Mouse (Mus musculus): ENCODE measurements around the gene Ppfia4. TPM values are rescaled to one million over a fixed set of nuclear protein-coding genes. Genes with fewer than 3 reads are reported as not detected.
"Not testable (repeated sequence)": the region's sequence is repeated elsewhere in the genome, so short reads cannot be mapped to it uniquely, and the experiment has no call there.

The Ppfia4 gene
- polyA plus RNA-seq, 1 experiment = 8.6 TPM

DNA sequence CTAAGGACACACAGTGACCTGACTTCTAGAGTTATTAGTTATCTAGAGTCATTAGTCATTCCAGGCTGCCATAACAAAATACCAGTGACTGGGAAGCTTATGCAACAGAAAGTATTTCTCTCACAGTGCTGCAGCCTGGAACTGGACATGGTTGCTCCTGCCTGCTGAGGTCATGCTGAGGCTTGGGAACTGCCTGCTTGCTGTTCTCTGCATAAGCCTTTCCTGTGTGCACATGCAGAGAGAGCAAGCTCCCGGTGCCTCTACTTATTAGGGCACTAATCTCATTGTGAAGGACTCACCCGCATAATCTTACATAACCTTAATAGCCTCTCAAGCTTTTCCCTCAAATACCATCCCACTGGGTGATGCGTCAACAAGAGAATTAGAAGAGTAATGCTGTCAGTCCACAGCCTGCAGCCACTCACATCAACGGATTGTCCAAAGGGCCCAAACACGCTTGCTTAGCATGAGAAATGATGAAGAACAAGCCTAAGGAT lies 59.9 kb downstream of the Ppfia4 start:
- no peak for DNase-seq (ENCODE audit: low spot score)

DNA sequence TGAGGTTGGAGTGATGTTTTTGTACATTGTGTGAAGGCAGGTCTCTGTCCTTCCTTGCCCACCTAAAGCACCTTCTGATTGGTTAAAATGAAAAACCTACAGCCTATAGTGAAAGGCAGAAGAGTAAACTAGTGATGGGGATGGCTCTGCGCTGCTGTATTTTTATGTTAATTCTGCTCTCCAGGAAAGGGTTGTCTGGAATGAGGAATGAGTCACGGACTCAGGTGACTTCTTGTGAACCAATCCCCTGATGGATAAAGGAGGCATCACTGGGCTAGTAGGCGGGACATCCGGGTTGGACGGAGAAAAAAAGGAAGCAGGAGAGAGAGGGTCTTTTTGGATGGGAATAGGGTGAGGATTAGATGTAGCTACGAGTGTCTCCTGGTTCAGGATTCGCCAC lies 62.7 kb downstream of the Ppfia4 start:
- no peak for DNase-seq (ENCODE audit: low spot score)

DNA sequence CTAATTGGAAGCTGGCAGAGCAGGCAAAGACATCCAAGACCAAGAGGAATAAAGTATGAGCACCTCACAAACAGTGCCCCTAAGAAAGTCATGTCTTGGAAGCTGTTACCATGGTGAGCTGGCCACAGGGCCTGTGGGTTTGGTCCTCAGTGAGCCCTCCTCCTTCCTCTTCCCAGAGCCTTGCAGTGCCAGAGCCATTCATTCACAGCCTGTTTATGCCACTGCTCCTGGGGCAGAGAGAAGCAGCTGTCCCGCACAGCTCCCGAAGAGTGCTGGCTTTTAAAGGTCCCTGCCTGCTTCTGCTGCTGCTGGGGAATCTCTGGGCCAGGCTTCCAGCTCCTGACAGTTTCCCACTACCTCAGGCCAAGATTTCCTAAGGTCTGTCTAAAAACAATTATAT lies 66.9 kb downstream of the Ppfia4 start:
- DNase-seq (ENCODE audit: low spot score) = no peak

DNA sequence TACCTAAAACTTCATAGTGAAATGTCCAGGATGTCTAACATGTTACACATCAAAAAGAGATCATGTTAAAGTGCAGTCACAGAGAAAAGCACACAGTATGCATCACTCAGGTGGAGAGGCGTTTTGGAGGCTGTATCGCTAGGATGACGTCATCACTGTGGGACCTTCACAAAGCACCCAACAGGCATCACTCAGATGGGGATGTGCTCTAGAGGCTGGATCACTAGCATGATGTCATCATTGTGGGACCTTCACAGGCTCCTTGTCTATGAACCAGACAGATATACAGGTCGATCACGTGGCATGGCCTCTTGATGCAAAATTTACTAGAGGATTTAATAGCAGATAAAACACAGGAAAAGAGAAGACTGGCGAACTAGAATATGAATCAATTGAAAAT lies 68.4 kb downstream of the Ppfia4 start:
- no peak for DNase-seq (ENCODE audit: low spot score)

- DNase-seq (ENCODE audit: low spot score) = not testable (repeated sequence)
These were observed 83.0 kb downstream of the Ppfia4 start for GRCm38 (mm10) chr1:134249681-134250080.

Other genes starting within 250 kb of the Ppfia4 start
- 0.04 TPM in 1 of 2 replicates, not detected in the other for gene Chit1, start 221.7 kb downstream of the Ppfia4 start, polyA plus RNA-seq (2012; rRNA removed)
- 0.10 and 0.44 TPM in 2 replicates for gene Chil1, start 150.8 kb downstream of the Ppfia4 start, polyA plus RNA-seq (2012; rRNA removed)
- 0.09 TPM in 1 of 2 replicates, not detected in the other for gene Mybph, start 139.5 kb downstream of the Ppfia4 start, polyA plus RNA-seq (2012; rRNA removed)
- 6.2 and 7.2 TPM in 2 replicates for gene Adora1, start 97.5 kb downstream of the Ppfia4 start, polyA plus RNA-seq (2012; rRNA removed)
- gene Myog, start 42.9 kb downstream of the Ppfia4 start, polyA plus RNA-seq (2012; rRNA removed) = not detected in 2 replicates
- gene Tmem183a, start 29.1 kb upstream of the Ppfia4 start, polyA plus RNA-seq (2012; rRNA removed) = 55.4 and 57.5 TPM in 2 replicates
- not detected in 2 replicates for gene 4933406M09Rik, start 53.0 kb upstream of the Ppfia4 start, polyA plus RNA-seq (2012; rRNA removed)
- gene Cyb5r1, start 72.6 kb upstream of the Ppfia4 start, polyA plus RNA-seq (2012; rRNA removed) = 41.1 and 41.7 TPM in 2 replicates
- gene Adipor1, start 82.5 kb upstream of the Ppfia4 start, polyA plus RNA-seq (2012; rRNA removed) = 77.7 and 87.7 TPM in 2 replicates
- gene Klhl12, start 122.6 kb upstream of the Ppfia4 start, polyA plus RNA-seq (2012; rRNA removed) = 15.2 and 16.3 TPM in 2 replicates
- gene Rabif, start 161.7 kb upstream of the Ppfia4 start, polyA plus RNA-seq (2012; rRNA removed) = 21.6 and 24.7 TPM in 2 replicates
- gene Mgat4e, start 216.8 kb upstream of the Ppfia4 start, polyA plus RNA-seq (2012; rRNA removed) = 0.12 and 0.29 TPM in 2 replicates
- gene Kdm5b, start 227.2 kb upstream of the Ppfia4 start, polyA plus RNA-seq (2012; rRNA removed) = 24.4 and 28.6 TPM in 2 replicates